Mouse (Mus musculus) megakaryocyte, embryonic 14.5 days (primary cell): ENCODE data around the gene Mllt6.

Experiments
- FLI1 ChIP-seq: IDR thresholded peaks from 2 replicates; pipeline ENCODE4 v1.6.1; 2012; ENCODE audit warnings: low read length, inconsistent platforms, mixed read lengths
- GATA1 ChIP-seq: IDR thresholded peaks from 3 replicates; pipeline ENCODE4 v1.6.1; 2012; ENCODE audit warnings: mixed read lengths, low read length, inconsistent platforms, borderline replicate concordance

DNA sequence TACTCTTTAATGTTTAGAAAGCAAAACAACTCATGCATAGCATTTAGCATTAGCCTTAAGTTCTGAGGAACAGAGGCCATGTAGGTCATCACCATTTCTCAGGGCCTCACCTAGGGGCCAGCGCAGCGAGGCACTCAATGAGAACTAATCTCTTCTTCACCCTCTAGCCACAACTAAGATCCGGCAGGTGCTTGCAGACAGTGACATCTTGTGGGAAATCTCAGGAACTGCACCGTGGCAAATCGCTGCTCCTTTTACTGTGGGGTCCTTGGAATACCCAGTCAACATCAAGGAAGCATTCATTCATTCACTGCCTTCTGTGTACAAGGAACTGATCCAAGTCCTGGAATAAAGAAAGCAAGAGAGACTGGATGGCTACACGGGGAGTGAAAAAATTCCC lies 40.8 kb upstream of the Mllt6 start:
- TF ChIP-seq GATA1 (no peak), FLI1 (no peak)
